Mouse (Mus musculus) cerebellum, adult 2 months (tissue): Measurements from ENCODE around the gene D17H6S53E. TPM values are rescaled to one million over a fixed set of nuclear protein-coding genes. Genes with fewer than 3 reads are reported as not detected.

Source experiments
- DNase-seq, 2 experiments: peaks; one replicate each; pipeline ENCODE4 v3.0.0; 2021
- H3K27ac ChIP-seq: fragments of 200-500 bp; 2 replicates; pipeline ENCODE4 v1.5.1; 2012; ENCODE audit warnings: low read length, control low read depth, inconsistent platforms; ENCODE audit not compliant: insufficient read depth
- H3K27me3 ChIP-seq: fragments of 200-500 bp; 2 replicates; pipeline ENCODE4 v1.6.1; 2012; ENCODE audit warnings: inconsistent platforms, mild to moderate bottlenecking, low read length, moderate library complexity; ENCODE audit not compliant: control insufficient read depth, insufficient read depth
- H3K4me1 ChIP-seq: fragments of 200-500 bp; 2 replicates; pipeline ENCODE4 v1.6.1; 2011; ENCODE audit warnings: low read length; ENCODE audit not compliant: control insufficient read depth, insufficient read depth
- H3K4me3 ChIP-seq: fragments of 200-500 bp; replicated peaks from 2 replicates; pipeline ENCODE3; 2011; ENCODE audit warnings: mild to moderate bottlenecking, low read depth, low read length, control low read depth; ENCODE audit not compliant: insufficient read depth
- CTCF ChIP-seq: fragments of 200-500 bp; IDR thresholded peaks from 2 replicates; pipeline ENCODE4 v1.5.1; 2011; ENCODE audit warnings: low read depth, mild to moderate bottlenecking, control low read depth, low read length, moderate library complexity, borderline replicate concordance; ENCODE audit not compliant: insufficient read depth
- POLR2A ChIP-seq: fragments of 200-500 bp; IDR thresholded peaks from 2 replicates; pipeline ENCODE4 v1.6.1; 2011; ENCODE audit warnings: low read length, control low read depth, borderline replicate concordance; ENCODE audit not compliant: insufficient read depth
- WGBS: fragments of 180-500 bp; shearing (Covaris S2); methylation state at CpG from one replicate; pipeline ENCODE4 v1.1.7; 2018; 5-methylcytosine and 5-hydroxymethylcytosine counted together
- polyA plus RNA-seq: library from polyadenylated mRNA; depleted of rRNA; stranded (reverse); fragments of >200 nt; gene quantifications from 2 replicates; pipeline ENCODE4 v1.2.3, GENCODE M21; 2012

The D17H6S53E gene
- polyA plus RNA-seq, 1 experiment: 12.3 TPM

- Histone ChIP-seq H3K27me3 (no peaks in the 10 kb centered on the region), H3K4me3 (no peak overlapping the region), H3K4me1 (peaks cover 66% of the 10 kb centered on the region), H3K27ac (0 out of 2 replicates have a peak overlapping the region, but pooled peaks have one; percentile 15)
- TF ChIP-seq POLR2A (no peak), CTCF (no peak)
- DNase-seq: peak in 1 of 2 experiments; percentile 53
- 53% methylated on average over 15 of the region's 15 CpGs for WGBS
Measured at GRCm38 (mm10) chr17:35094475-35095365, 31.5 kb upstream of the D17H6S53E start.

GRCm38 (mm10) chr17:35096597-35096996 is 29.6 kb upstream of the D17H6S53E start:
- no peak for TF ChIP-seq POLR2A
- Histone ChIP-seq H3K4me3 (no peak overlapping the region), H3K27ac (peak overlapping the region; percentile 86), H3K27me3 (no peaks in the 10 kb centered on the region), H3K4me1 (peaks cover 76% of the 10 kb centered on the region)
- DNase-seq: peak; percentile 59 to 67
- WGBS: 20% methylated on average over 12 of the region's 12 CpGs

- peak; percentile 72 to 78 for DNase-seq
- Histone ChIP-seq H3K4me1 (peaks cover 76% of the 10 kb centered on the region), H3K27ac (peak overlapping the region; percentile 86), H3K4me3 (no peak overlapping the region), H3K27me3 (no peaks in the 10 kb centered on the region)
- WGBS: 13% methylated on average over 12 of the region's 12 CpGs
- TF ChIP-seq CTCF (0 out of 2 replicates have a peak, but pooled peaks have one; percentile 41), POLR2A (no peak)
Measured at GRCm38 (mm10) chr17:35097164-35097655, 29.0 kb upstream of the D17H6S53E start.

- Histone ChIP-seq H3K4me3 (no peak overlapping the region), H3K27ac (no peak overlapping the region), H3K4me1 (peaks cover 78% of the 10 kb centered on the region), H3K27me3 (no peaks in the 10 kb centered on the region)
- DNase-seq: no peak
- TF ChIP-seq POLR2A: no peak
- TF ChIP-seq CTCF: no peak
- 46% methylated on average over 10 of the region's 10 CpGs for WGBS
Measured at GRCm38 (mm10) chr17:35100196-35100765, 25.9 kb upstream of the D17H6S53E start.

- Histone ChIP-seq H3K4me1 (peaks cover 80% of the 10 kb centered on the region), H3K27ac (peak overlapping the region; percentile 29), H3K4me3 (no peak overlapping the region), H3K27me3 (no peaks in the 10 kb centered on the region)
- TF ChIP-seq CTCF: no peak
- TF ChIP-seq POLR2A: no peak
- no peak for DNase-seq
- WGBS: 30% methylated on average over 11 of the region's 11 CpGs
Measured at GRCm38 (mm10) chr17:35101161-35101560, 25.0 kb upstream of the D17H6S53E start.

GRCm38 (mm10) chr17:35102299-35102698 is 23.9 kb upstream of the D17H6S53E start:
- Histone ChIP-seq H3K4me3 (no peak overlapping the region), H3K4me1 (peaks cover 71% of the 10 kb centered on the region), H3K27ac (peak overlapping the region; percentile 29), H3K27me3 (no peaks in the 10 kb centered on the region)
- DNase-seq: peak in 1 of 2 experiments; percentile 55
- WGBS: 18% methylated on average over 8 of the region's 8 CpGs
- TF ChIP-seq CTCF: no peak
- TF ChIP-seq POLR2A: no peak

GRCm38 (mm10) chr17:35103221-35103690 is 22.9 kb upstream of the D17H6S53E start:
- 35% methylated on average over 6 of the region's 6 CpGs for WGBS
- H3K4me1 ChIP-seq: peaks cover 68% of the 10 kb centered on the region
- no peak overlapping the region for H3K27ac ChIP-seq
- no peak overlapping the region for H3K4me3 ChIP-seq
- H3K27me3 ChIP-seq: no peaks in the 10 kb centered on the region
- DNase-seq: no peak
- TF ChIP-seq POLR2A (no peak), CTCF (no peak)
